Comparison of ENCODE assay signal across 8 mouse cellular contexts in genomic region chr5:136953015-136953414, GRCm38 (mm10). TPM values are rescaled to one million over a fixed set of nuclear protein-coding genes. Genes with fewer than 3 reads are reported as not detected.
DNase-seq lines count a peak whose midpoint lies in the region; ATAC-seq and TF ChIP-seq lines count a peak whose summit lies in the region.

Gene Fis1 (plus strand): TSS chr5:136953275.

- peak; percentile 99 for ATAC-seq in embryonic facial prominence, embryonic 14.5 days (ENCODE audit: low read depth)
- ATAC-seq in limb, embryonic 14.5 days (ENCODE audit: low FRiP score, low read depth): peak; percentile 98
- ATAC-seq in midbrain, postnatal 0 days (ENCODE audit: low FRiP score): peak; percentile 98

- no peak for TF ChIP-seq POLR2A in limb, embryonic 14.5 days (IDR thresholded peaks at IDR 0.05; ENCODE audit: borderline replicate concordance, extremely low read depth, insufficient read depth, insufficient read length)

- peak; percentile 100 for DNase-seq in 3T3-L1 (ENCODE audit: low read depth, low spot score)
- peak; percentile 89 to 91 for DNase-seq in adrenal gland, postnatal 4 days (ENCODE audit: low spot score in 2 of 2)
- peak; percentile 99 for DNase-seq in embryonic facial prominence, embryonic 14.5 days (ENCODE audit: low spot score)
- DNase-seq in heart, adult 8-10 months (ENCODE audit: low spot score): peak; percentile 95
- peak; percentile 99 for DNase-seq in kidney, adult 9 months
- DNase-seq in limb, embryonic 14.5 days (ENCODE audit: low spot score): peak; percentile 98
- peak; percentile 98 for DNase-seq in midbrain, postnatal 0 days (ENCODE audit: low spot score)
- peak; percentile 70 to 71 for DNase-seq in spleen, postnatal 14 days (ENCODE audit: low spot score in 2 of 2)

- peak; percentile 33 for TF ChIP-seq CTCF in midbrain, postnatal 0 days (IDR thresholded peaks at IDR 0.05)

- H3K4me1 ChIP-seq in embryonic facial prominence, embryonic 14.5 days (ENCODE audit: control insufficient read depth, insufficient read depth, low read length): peaks cover 10% of the 10 kb centered on the region
- peaks cover 6% of the 10 kb centered on the region for H3K4me1 ChIP-seq in limb, embryonic 14.5 days (ENCODE audit: control insufficient read depth, insufficient read depth, low read length)
- H3K4me1 ChIP-seq in midbrain, postnatal 0 days (ENCODE audit: insufficient read depth, low read length): peaks cover 15% of the 10 kb centered on the region

- 0 out of 2 replicates have a peak, but pooled peaks cover 3% of the 10 kb centered on the region for H3K36me3 ChIP-seq in embryonic facial prominence, embryonic 14.5 days (ENCODE audit: control insufficient read depth, insufficient read depth, low read length)
- peaks cover 4% of the 10 kb centered on the region; the same call in 1 of the 2 replicates for H3K36me3 ChIP-seq in limb, embryonic 14.5 days (ENCODE audit: control insufficient read depth, insufficient read depth, low read length)
- no peaks in the 10 kb centered on the region for H3K36me3 ChIP-seq in midbrain, postnatal 0 days (ENCODE audit: insufficient read depth, low read length)

- under 1% methylated on average over 23 of the region's 23 CpGs for WGBS in embryonic facial prominence, embryonic 14.5 days
- WGBS in limb, embryonic 14.5 days: under 1% methylated on average over 23 of the region's 23 CpGs
- WGBS in midbrain, postnatal 0 days: 0% methylated on average over 22 of the region's 23 CpGs

- no peaks in the 10 kb centered on the region for H3K9me3 ChIP-seq in embryonic facial prominence, embryonic 14.5 days (ENCODE audit: control insufficient read depth, low read length)
- no peaks in the 10 kb centered on the region for H3K9me3 ChIP-seq in limb, embryonic 14.5 days (ENCODE audit: control insufficient read depth, low read length)
- no peaks in the 10 kb centered on the region for H3K9me3 ChIP-seq in midbrain, postnatal 0 days (ENCODE audit: low read length)

- peak within 1 kb of the TSS; percentile 76 for H3K9ac ChIP-seq in embryonic facial prominence, embryonic 14.5 days (ENCODE audit: low read depth, low read length)
- peak within 1 kb of the TSS; percentile 73 for H3K9ac ChIP-seq in limb, embryonic 14.5 days (ENCODE audit: low read depth, low read length, severe bottlenecking)
- H3K9ac ChIP-seq in midbrain, postnatal 0 days (replicated peaks; ENCODE audit: low read length, poor library complexity, severe bottlenecking): peak within 1 kb of the TSS; percentile 83

- peak within 1 kb of the TSS; percentile 75 for H3K27ac ChIP-seq in embryonic facial prominence, embryonic 14.5 days (replicated peaks; ENCODE audit: low read depth, low read length)
- no peak within 1 kb of the TSS; the same call in 1 of the 2 replicates for H3K27ac ChIP-seq in limb, embryonic 14.5 days (replicated peaks; ENCODE audit: low read depth, low read length)
- H3K27ac ChIP-seq in midbrain, postnatal 0 days (ENCODE audit: low read depth, low read length): peak within 1 kb of the TSS; percentile 86

- H3K4me2 ChIP-seq in embryonic facial prominence, embryonic 14.5 days (ENCODE audit: low read depth, low read length): peak within 1 kb of the TSS; percentile 78
- peak within 1 kb of the TSS; percentile 67 for H3K4me2 ChIP-seq in limb, embryonic 14.5 days (replicated peaks; ENCODE audit: low read depth, low read length, severe bottlenecking)
- peak within 1 kb of the TSS; percentile 74 for H3K4me2 ChIP-seq in midbrain, postnatal 0 days (ENCODE audit: low read depth, low read length, poor library complexity, severe bottlenecking)

- no peaks in the 10 kb centered on the region for H3K27me3 ChIP-seq in embryonic facial prominence, embryonic 14.5 days (replicated peaks; ENCODE audit: control insufficient read depth, insufficient read depth, low read length)
- no peaks in the 10 kb centered on the region for H3K27me3 ChIP-seq in limb, embryonic 14.5 days (ENCODE audit: control insufficient read depth, insufficient read depth, low read length)
- no peaks in the 10 kb centered on the region for H3K27me3 ChIP-seq in midbrain, postnatal 0 days (ENCODE audit: insufficient read depth, low read length)

- peak within 1 kb of the TSS; percentile 74 for H3K4me3 ChIP-seq in embryonic facial prominence, embryonic 14.5 days (ENCODE audit: low read depth, low read length)
- peak within 1 kb of the TSS; percentile 66 for H3K4me3 ChIP-seq in limb, embryonic 14.5 days (replicated peaks; ENCODE audit: low read length)
- H3K4me3 ChIP-seq in midbrain, postnatal 0 days (ENCODE audit: low read depth, low read length): peak within 1 kb of the TSS; percentile 70

RNA-seq across cellular contexts. Expression of gene Fis1, which starts in this region (rescaled TPM):
- 100 to 1,000 TPM; 211 to 213 TPM for total RNA-seq in adrenal gland, postnatal 4 days (2021)
- 266 and 270 TPM in 2 replicates for polyA plus RNA-seq in embryonic facial prominence, embryonic 14.5 days (2014; fragmentation: Nextera tagmentation; extraction: Ambion mirVana)
- 100 to 1,000 TPM; 192 to 210 (median 197) TPM for total RNA-seq in heart, adult 8-10 months (2022)
- 194 and 225 TPM in 2 replicates for polyA plus RNA-seq in limb, embryonic 14.5 days (2012; rRNA removed)
- 284 and 300 TPM in 2 replicates for polyA plus RNA-seq in limb, embryonic 14.5 days (2014; fragmentation: Nextera tagmentation; extraction: Ambion mirVana)
- total RNA-seq in midbrain, postnatal 0 days (2014; rRNA removed): 217 and 246 TPM in 2 replicates
- polyA plus RNA-seq in midbrain, postnatal 0 days (2015; fragmentation: Nextera tagmentation; extraction: Ambion mirVana): 391 and 425 TPM in 2 replicates
